Mouse (Mus musculus): ENCODE data around the gene Gm47996. TPM values are rescaled to one million over a fixed set of nuclear protein-coding genes. Genes with fewer than 3 reads are reported as not detected.
A peak's percentile ranks its signal among the peaks of the same experiment; 100 is the strongest.

The Gm47996 gene
- total RNA-seq, 1 experiment from 2014 or later, result not detected

DNA sequence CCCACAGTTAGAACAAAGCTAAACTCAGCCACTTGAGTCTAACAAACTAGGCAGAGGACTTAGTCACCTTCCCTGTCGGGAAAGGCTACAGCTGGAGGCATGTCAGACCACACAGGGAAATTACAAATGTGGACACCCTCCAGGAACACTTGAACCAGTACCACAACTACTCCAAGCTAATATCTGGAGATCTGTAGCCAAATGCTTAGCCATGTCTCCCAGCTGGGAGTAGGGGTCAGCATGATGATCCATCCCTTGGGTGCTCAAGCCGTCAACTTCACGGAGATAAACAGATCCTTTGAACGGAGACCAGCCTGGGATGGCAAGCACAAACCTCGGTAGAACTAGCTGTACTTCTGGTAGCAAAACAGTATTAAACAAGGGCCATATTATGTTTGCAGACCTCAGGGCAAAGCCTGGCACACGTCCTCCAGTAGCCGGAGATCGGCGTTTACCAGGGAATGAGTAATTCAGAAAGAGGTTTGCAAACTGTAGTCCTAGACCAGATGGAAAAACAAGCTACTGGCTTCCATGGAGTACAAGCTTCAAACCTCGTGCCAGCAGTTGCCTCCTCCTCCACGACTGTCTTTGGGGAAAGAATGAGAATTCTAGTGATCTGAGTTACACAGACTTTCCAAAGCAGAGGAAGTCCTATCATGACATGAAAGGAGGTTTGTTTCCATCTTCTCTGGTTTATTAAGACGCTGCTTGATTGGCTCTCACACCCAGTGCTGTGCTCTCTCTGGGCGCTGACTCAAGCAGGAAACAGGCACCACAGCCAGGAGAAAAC lies 26.4 kb downstream of the Gm47996 start:
- no peak for ATAC-seq (replicated peaks; ENCODE audit: insufficient number of reproducible peaks, low FRiP score, low TSS enrichment, poor library complexity, severe bottlenecking)

DNA sequence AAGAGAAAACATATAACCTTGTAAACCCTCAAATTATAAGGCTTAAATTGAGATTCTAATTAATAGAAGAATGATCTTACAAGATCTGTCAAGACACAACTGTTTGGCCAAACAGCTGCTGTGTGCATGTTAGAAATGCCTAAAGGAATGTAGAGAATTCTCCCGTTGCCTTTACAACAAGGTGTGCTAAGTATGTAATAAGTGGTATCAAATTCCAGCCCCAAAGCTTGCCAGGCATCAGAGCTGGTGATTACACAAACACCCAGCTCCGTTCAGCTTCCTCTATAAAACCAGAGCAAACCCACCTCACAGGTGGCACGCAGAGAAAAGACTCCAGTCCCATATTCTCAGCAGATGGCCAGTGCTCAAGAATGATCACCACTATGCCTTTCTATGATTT lies 27.8 kb downstream of the Gm47996 start:
- no peak for ATAC-seq (replicated peaks; ENCODE audit: insufficient number of reproducible peaks, low FRiP score, low TSS enrichment, poor library complexity, severe bottlenecking)

DNA sequence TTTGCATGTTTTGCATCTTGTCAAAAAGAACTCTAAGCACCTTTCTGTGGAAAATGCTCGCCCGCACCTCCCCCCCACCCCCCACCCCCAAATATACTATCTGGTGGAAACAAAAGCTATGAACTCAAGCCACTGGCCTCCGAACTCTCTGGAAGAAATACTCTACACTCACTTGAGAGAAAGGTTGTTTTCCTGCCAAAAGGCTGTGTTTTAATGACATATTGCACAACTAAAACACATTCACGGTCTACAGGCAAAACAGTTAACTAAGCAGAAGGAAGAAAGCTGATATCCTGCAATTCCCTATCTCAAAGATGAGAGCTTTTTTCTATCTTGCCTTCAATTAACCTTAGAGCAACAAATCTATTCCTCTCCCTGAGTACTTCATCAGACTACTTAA lies 33.4 kb downstream of the Gm47996 start:
- no peak for ATAC-seq (replicated peaks; ENCODE audit: insufficient number of reproducible peaks, low FRiP score, low TSS enrichment, poor library complexity, severe bottlenecking)

DNA sequence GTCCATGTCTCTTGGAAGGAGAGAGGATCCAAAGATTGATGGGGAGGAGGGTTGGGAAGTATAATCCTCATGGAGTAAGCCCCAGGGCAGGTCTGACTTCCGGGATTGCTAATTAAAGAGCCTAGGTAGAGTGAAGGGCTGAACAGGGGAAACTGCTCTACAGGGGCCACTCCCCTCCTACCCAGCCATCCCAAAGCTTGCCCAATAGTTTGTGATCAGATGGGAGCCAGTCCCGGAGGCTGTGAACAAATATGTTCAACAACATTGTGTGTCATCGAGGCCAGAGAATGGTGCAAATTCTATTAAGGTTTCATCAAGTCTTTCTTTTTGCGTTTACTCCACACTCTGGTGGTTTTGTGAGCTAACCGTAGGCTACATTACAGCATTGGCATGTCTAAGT lies 34.1 kb downstream of the Gm47996 start:
- ATAC-seq (replicated peaks; ENCODE audit: insufficient number of reproducible peaks, low FRiP score, low TSS enrichment, poor library complexity, severe bottlenecking), result no peak

DNA sequence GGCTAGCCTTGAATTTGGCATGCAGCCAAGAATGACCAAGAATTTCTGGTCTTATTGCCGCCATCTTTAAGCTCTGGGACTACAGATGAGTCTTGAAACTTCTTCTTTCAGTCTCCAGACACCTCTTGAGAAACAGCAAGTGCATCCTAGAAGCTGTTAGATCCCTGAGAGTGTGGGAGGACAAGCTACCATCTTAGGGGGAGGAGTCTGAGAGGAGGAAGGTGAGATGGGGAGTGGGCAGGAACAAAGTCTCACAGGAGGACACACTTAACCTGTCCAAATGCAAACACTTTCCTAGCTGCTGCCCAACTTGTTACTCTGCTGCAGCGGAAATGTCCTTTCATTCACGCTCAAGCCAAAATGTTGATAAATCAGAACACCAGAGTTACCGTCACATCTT lies 34.8 kb downstream of the Gm47996 start:
- ATAC-seq (replicated peaks; ENCODE audit: insufficient number of reproducible peaks, low FRiP score, low TSS enrichment, poor library complexity, severe bottlenecking), result peak; percentile 32; the same call in 1 of the 2 replicates

DNA sequence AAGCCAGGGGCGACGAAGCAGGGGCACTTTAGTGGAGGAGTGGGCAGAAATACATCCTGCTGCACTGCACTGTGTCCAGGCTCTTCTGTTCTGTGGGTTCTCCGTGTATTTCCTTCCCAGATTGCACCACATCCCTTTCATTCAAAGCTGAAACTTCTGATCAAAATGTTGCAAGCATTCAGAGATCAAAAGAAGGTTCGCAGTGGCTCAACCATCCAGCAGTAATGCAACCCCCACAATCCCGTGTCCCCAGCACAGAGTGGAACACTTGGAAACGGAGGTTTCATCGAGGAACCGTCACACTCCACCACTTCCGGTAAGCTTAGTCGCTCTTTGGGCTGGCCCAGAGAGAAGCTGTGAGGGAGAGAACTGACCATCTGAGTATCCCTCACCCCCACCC lies 35.2 kb downstream of the Gm47996 start:
- no peak for ATAC-seq (replicated peaks; ENCODE audit: insufficient number of reproducible peaks, low FRiP score, low TSS enrichment, poor library complexity, severe bottlenecking)

DNA sequence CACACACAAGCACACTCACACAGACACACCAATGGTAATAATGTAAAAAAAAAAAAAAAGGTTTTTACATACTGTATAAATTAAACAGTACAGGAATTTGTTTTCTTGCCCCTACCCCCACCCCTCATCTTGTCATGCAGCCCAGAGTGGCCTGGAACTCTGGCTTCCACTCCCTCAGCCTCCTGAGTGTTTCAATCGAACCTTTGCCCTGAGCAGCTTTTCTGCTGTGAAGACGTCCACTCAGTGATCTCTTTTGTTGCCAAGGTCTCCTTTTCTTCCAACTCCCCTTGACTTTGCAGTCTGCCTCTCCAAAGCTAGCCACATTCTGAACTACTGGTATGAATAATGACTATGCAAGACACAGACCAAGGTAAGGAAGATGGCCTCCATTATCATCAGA lies 35.9 kb downstream of the Gm47996 start:
- ATAC-seq (replicated peaks; ENCODE audit: insufficient number of reproducible peaks, low FRiP score, low TSS enrichment, poor library complexity, severe bottlenecking), result no peak

DNA sequence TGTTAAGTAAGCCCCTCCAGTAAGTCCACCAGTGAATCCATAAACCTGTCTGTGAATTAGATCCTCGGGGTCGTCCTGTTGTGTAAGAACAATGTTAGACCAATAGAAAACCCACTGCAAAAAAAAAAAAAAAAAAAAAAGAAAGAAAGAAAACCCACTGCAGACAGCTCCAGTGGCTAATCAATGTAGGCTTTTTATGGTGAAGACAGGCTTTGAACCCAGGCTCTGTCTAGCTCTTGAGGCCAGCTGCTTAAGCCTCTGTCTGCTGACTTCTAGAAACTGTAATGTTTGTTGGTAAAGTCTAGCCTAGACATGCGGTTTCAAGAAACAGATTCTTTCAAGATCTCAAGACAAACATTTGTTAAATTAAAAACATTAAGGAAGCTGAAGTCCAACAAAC lies 40.2 kb downstream of the Gm47996 start:
- no peak for ATAC-seq (replicated peaks; ENCODE audit: insufficient number of reproducible peaks, low FRiP score, low TSS enrichment, poor library complexity, severe bottlenecking)

DNA sequence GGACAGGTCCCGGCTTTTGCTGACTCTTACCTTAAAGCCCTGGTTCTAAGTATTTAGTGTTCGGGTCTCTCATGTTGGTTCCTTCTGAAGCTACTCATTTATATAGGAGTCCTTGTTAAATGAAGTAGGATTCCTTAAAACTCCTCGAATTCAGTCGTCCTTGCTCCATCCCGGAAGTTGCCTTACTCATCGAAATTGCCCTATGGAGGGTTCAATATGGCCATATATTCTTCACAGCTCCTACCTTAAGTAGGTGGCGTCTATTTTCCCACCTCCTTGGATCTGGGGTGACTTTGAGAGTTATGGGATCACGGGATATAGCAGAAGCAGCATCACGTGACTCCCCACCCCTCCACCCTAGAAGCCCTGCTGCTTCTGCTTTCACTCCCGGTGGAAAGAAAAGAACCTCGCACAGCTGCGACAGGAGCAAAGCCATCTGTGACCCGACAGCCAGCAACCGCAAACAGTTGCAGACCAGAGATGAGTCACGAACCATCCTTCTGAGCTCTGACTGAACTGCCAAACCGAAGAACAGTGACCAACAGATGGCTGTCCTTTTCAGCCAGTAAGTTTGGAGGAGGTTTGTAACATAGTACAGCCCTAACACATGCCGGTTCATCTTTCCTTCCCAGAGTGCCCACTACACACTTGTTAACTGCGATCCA lies 40.7 kb downstream of the Gm47996 start:
- peak; percentile 91 for ATAC-seq (replicated peaks; ENCODE audit: insufficient number of reproducible peaks, low FRiP score, low TSS enrichment, poor library complexity, severe bottlenecking)

DNA sequence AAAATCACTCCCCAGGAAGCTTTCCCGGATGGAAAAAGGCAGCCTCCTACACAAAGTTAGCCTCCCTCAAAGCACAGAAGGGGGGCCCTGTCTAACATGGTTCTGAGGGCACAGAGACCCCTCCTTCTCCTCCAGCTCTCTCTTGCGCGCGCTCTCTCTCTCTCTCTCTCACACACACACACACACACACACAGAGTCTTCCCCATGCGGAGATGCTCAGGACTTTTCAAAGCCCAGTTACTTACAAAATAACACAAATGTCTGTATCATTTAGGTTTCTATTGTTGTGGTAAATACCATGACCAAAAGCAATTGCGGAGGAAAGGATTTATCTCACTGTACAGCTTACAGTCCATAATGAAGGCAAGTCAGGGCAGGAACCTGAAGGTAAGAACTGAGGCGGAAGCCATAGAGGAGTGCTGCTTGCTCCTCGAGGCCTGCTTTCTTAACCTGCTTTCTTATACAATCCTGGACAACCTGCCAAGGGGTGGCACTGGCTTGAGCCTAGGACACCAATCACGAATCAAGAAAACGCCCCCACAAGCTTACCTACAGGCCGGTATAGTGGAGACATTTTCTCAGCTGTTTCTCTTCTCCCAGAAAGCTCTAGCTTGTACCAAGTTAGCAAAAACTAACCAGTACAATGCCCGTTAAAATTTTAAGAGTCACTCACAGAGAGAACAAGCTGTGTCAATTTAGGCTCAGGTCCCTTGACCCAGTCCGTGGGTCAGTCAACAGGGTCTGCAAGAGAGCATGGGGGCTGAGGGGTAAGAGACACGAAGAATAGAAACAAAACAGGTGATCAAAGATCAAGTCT lies 41.5 kb downstream of the Gm47996 start:
- no peak for ATAC-seq (replicated peaks; ENCODE audit: insufficient number of reproducible peaks, low FRiP score, low TSS enrichment, poor library complexity, severe bottlenecking)

DNA sequence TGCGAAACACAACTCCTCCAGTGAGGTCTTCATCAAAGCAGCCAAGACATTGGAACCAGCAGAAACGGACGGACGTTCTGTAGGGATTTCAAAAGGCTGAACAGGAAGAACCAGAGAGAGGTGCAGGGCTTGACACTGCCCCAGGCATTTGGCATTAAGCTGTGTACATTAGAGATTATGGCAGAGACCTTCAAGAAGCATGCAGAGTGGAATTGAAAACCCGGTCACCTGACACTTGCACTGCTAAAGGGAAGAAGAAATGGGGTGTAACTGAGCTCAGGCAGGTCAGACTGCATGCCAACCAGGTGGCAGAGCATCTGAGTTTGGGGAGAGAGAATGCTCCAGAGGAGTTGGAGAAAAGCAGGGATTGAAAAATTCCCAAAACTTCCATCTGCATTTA lies 45.5 kb downstream of the Gm47996 start:
- no peak for ATAC-seq (replicated peaks; ENCODE audit: insufficient number of reproducible peaks, low FRiP score, low TSS enrichment, poor library complexity, severe bottlenecking)

DNA sequence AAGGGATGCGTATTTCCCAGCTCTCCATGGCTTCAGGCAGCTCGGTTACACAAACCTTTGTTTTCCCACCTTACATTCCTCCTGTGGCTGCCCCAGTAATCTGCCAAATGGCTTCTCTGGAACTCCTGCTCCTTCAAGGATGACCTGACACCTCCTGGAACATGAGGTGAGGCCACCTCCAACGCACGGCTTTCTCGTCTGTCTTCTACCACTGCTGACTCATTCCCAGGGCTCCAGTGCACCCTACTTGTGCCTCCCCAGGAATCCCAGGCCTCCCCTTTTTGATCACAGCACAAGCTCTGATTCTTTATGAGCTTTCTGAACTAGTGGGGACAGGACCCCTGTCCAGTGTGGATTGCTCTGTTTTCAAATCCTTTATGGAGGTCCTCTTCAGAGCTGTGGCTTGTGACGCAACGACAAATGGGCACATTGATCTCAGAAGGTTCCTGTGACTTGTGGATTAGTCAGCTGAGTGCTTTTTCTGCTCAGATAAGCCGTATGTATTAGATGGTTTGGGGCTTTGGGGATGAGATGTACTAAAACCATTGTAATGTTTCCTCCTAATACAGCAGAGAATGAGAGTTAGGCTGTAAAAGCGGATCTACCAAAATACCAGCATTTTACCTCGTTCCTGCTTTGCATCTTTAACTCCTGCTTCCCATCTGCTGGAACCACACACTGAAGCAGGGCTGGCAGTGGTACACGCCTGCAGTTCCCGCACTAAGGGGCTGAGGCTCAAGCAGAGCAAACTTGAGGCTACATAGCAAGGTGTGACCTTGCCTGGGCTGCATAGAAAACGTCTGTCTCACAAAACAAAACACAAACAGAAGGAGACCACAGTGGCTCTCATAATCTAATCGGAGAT lies 48.4 kb downstream of the Gm47996 start:
- ATAC-seq (replicated peaks; ENCODE audit: insufficient number of reproducible peaks, low FRiP score, low TSS enrichment, poor library complexity, severe bottlenecking), result no peak

DNA sequence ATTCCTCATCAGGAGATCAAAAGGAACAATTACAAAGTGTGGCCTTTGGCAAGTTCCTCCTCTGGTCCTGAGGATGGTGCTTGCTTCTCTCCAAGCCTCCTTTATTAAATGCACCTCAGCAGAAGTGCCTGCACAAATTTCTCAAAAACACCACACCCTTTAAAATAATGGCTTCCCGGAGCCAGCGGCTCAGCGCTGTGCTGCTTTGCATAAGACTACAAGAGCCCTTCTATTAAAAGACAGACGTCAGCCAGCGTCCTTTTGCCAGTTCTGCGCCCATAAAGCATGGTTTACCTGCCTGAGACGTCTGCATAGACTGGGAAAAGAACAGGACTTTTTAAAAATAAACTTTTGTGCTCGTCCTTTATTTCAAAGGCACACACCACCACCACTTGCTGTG lies 49.1 kb downstream of the Gm47996 start:
- no peak for ATAC-seq (replicated peaks; ENCODE audit: insufficient number of reproducible peaks, low FRiP score, low TSS enrichment, poor library complexity, severe bottlenecking)

Other genes with a start within 250 kb of the Gm47996 start
- not detected in 3 replicates for gene Hmcn1, start 216.7 kb upstream of the Gm47996 start, total RNA-seq (2017)
- not detected in 3 replicates for gene Gm47985, start 27.6 kb upstream of the Gm47996 start, total RNA-seq (2017)
- gene Gm8947, start 17.8 kb upstream of the Gm47996 start, total RNA-seq (2017), result 0.85 TPM in 1 of 3 replicates, not detected in the others
- gene Gm47995, start 11.7 kb upstream of the Gm47996 start, total RNA-seq (2017), result 0.68 TPM in 1 of 3 replicates, not detected in the others
- gene 3110040M04Rik, start 6.0 kb upstream of the Gm47996 start, total RNA-seq (2017), result not detected in 3 replicates
- 269 to 290 TPM (median 273 TPM) in 3 replicates for gene Ivns1abp, start 134.3 kb downstream of the Gm47996 start, total RNA-seq (2017)
- 21.1 to 53.1 TPM (median 41.1 TPM) in 3 replicates for gene Swt1, start 218.3 kb downstream of the Gm47996 start, total RNA-seq (2017)
- gene Trmt1l, start 218.4 kb downstream of the Gm47996 start, total RNA-seq (2017), result 21.1 to 33.9 TPM (median 26.0 TPM) in 3 replicates